Mouse (Mus musculus) kidney, postnatal 4 days (tissue): ENCODE measurements at regions not wholly inside any gene's neighbourhood (a gene's known extent, or its start where the extent isn't known, plus 50 kb on each side); places are given as distances from the start of the nearest gene placed in this dataset.
"Not testable (repeated sequence)": the region's sequence is repeated elsewhere in the genome, so short reads cannot be mapped to it uniquely, and the experiment has no call there.

Source experiments
- DNase-seq, 2 experiments: peaks; one replicate each; pipeline ENCODE4 v3.0.0; 2021; ENCODE audit warnings: mixed read lengths in 2 of 2

GRCm38 (mm10) chr11:27105920-27106319 is 512.1 kb upstream of the Vrk2 start:
- no peak for DNase-seq

GRCm38 (mm10) chr11:27102906-27103305 is 509.1 kb upstream of the Vrk2 start:
- DNase-seq, result no peak

GRCm38 (mm10) chr11:27102045-27102444 is 508.2 kb upstream of the Vrk2 start:
- DNase-seq, result no peak

- no peak for DNase-seq
Observed at GRCm38 (mm10) chr11:27096615-27097014, 502.8 kb upstream of the Vrk2 start.

GRCm38 (mm10) chr11:27095460-27095859 is 501.7 kb upstream of the Vrk2 start:
- not testable (repeated sequence) for DNase-seq

- no peak for DNase-seq
Observed at GRCm38 (mm10) chr11:27086516-27086915, 492.7 kb upstream of the Vrk2 start.

- DNase-seq, result no peak
Observed at GRCm38 (mm10) chr11:27081188-27081587, 487.4 kb upstream of the Vrk2 start.

GRCm38 (mm10) chr11:27070381-27070780 is 476.6 kb upstream of the Vrk2 start:
- no peak for DNase-seq

- no peak for DNase-seq
Observed at GRCm38 (mm10) chr11:27027243-27027852, 433.5 kb upstream of the Vrk2 start.

- no peak for DNase-seq
Observed at GRCm38 (mm10) chr11:27025500-27025899, 431.7 kb upstream of the Vrk2 start.

GRCm38 (mm10) chr11:26996292-26997099 is 402.7 kb upstream of the Vrk2 start:
- DNase-seq, result peak; percentile 6 to 12

- DNase-seq, result no peak
Observed at GRCm38 (mm10) chr11:26981216-26981615, 387.4 kb upstream of the Vrk2 start.

- DNase-seq, result no peak
Observed at GRCm38 (mm10) chr11:26972533-26973081, 378.8 kb upstream of the Vrk2 start.

GRCm38 (mm10) chr11:26971161-26971560 is 377.4 kb upstream of the Vrk2 start:
- no peak for DNase-seq

GRCm38 (mm10) chr11:26967427-26967826 is 373.6 kb upstream of the Vrk2 start:
- DNase-seq, result no peak

GRCm38 (mm10) chr11:26962928-26963667 is 369.3 kb upstream of the Vrk2 start:
- DNase-seq, result peak in 1 of 2 experiments; percentile 11

GRCm38 (mm10) chr11:26962040-26962927 is 368.5 kb upstream of the Vrk2 start:
- no peak for DNase-seq

- peak; percentile 92 for DNase-seq
Observed at GRCm38 (mm10) chr11:26961336-26961980, 367.7 kb upstream of the Vrk2 start.

- no peak for DNase-seq
Observed at GRCm38 (mm10) chr11:26956153-26956552, 362.4 kb upstream of the Vrk2 start.

- no peak for DNase-seq
Observed at GRCm38 (mm10) chr11:26931766-26932165, 338.0 kb upstream of the Vrk2 start.

- no peak for DNase-seq
Observed at GRCm38 (mm10) chr11:26907099-26907498, 313.3 kb upstream of the Vrk2 start.

- DNase-seq, result no peak
Observed at GRCm38 (mm10) chr11:26881635-26882034, 287.8 kb upstream of the Vrk2 start.
